Mouse (Mus musculus) CD4-positive, CD25-positive, alpha-beta regulatory T cell, adult 9 weeks (primary cell): ENCODE data around the gene Lrrc10b. TPM values are rescaled to one million over a fixed set of nuclear protein-coding genes. Genes with fewer than 3 reads are reported as not detected.

Experiments
- polyA plus RNA-seq: library from polyadenylated mRNA; unstranded; fragments of 100-300 nt; shearing (Covaris generic); gene quantifications from one replicate; pipeline ENCODE4 v1.2.1, GENCODE M21; 2017

Gene Lrrc10b
- not detected for polyA plus RNA-seq

DNA sequence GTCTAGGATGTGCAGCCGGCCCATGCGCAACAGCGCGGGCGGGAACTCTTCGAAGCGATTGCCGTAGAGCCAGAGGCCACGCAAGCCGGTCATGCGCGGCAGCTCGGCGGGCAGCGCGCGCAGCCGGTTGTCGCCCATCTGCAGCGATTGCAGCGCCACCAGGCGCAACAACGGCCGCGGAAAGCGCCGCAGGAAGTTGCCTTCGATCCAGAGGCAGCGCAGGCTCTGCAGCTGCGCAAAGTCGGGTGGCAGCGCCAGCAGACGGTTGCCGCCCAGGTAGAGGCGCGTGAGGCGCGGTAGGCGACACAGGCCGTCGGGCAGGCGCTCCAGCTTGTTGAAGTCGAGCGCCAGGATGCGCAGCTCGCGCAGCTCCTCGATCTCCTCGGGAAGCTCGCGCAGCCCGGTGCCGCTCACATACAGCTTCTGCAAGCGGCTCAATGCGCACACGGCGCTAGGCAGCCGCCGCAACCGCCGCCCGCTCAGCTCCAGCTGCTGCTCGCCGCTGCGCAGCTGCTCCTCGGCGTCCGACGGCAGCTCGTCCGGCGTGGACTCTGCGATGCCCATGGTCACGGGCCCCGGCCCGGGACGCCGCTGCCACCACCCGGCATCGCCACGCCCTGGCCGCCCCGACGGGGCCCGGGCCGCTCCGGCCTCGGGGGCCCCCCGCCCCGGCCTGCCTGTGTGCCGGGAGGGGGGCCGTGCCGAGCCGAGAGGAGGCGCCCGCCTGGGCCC lies at the start of gene Lrrc10b:
Gene Lrrc10b (minus strand): TSS at position 722 of the 732 bp plus-strand sequence.

GRCm38 (mm10) chr19:10482703-10483102 lies 25.4 kb upstream of the Lrrc10b start, which contains the start of gene Ppp1r32:
TSS of gene Ppp1r32 (minus strand) at chr19:10482928.

Other genes starting within 250 kb of the Lrrc10b start
- gene Myrf, start 216.7 kb downstream of the Lrrc10b start, polyA plus RNA-seq = not detected
- 0.06 TPM for gene Dagla, start 152.6 kb downstream of the Lrrc10b start, polyA plus RNA-seq
- not detected for gene Syt7, start 68.4 kb downstream of the Lrrc10b start, polyA plus RNA-seq
- gene Ppp1r32, start 25.5 kb upstream of the Lrrc10b start, polyA plus RNA-seq = 0.69 TPM
- gene Cpsf7, start 67.8 kb upstream of the Lrrc10b start, polyA plus RNA-seq = 39.2 TPM
- 92.9 TPM for gene Sdhaf2, start 68.7 kb upstream of the Lrrc10b start, polyA plus RNA-seq
- 11.7 TPM for gene Tmem216, start 98.8 kb upstream of the Lrrc10b start, polyA plus RNA-seq
- gene Cyb561a3, start 119.7 kb upstream of the Lrrc10b start, polyA plus RNA-seq = 48.9 TPM
- 23.3 TPM for gene Tmem138, start 119.9 kb upstream of the Lrrc10b start, polyA plus RNA-seq
- 197 TPM for gene Ddb1, start 147.9 kb upstream of the Lrrc10b start, polyA plus RNA-seq
- gene Tkfc, start 148.2 kb upstream of the Lrrc10b start, polyA plus RNA-seq = 11.5 TPM
- gene Vwce, start 176.7 kb upstream of the Lrrc10b start, polyA plus RNA-seq = 0.37 TPM
- not detected for gene Pga5, start 220.6 kb upstream of the Lrrc10b start, polyA plus RNA-seq
- gene Vps37c, start 231.3 kb upstream of the Lrrc10b start, polyA plus RNA-seq = 26.5 TPM